Mouse (Mus musculus): ENCODE data around the gene Tst. TPM values are rescaled to one million over a fixed set of nuclear protein-coding genes. Genes with fewer than 3 reads are reported as not detected.

The Tst gene
- total RNA-seq (2023) = 0.92 TPM

GRCm38 (mm10) chr15:78405517-78406211 is at the start of gene Tst:
TSS of gene Tst (minus strand) at chr15:78405907.

GRCm38 (mm10) chr15:78428391-78429138 is 22.9 kb upstream of the Tst start, which contains the start of gene Kctd17:
TSS of gene Kctd17 (plus strand) at chr15:78428564.

GRCm38 (mm10) chr15:78406293-78406934 is 707 bp upstream of the Tst start, which contains the start of gene Mpst:
TSS of gene Mpst (plus strand) at chr15:78406416.

GRCm38 (mm10) chr15:78395478-78395962 is 10.2 kb downstream of the Tst start, which contains the start of gene Tex33:
TSS of gene Tex33 (minus strand) at chr15:78395912.

Other genes starting within 250 kb of the Tst start
- gene Ift27, start 231.8 kb downstream of the Tst start, total RNA-seq (2023) = 18.0 TPM
- gene Pvalb, start 199.5 kb downstream of the Tst start, total RNA-seq (2023) = not detected
- gene Ncf4, start 161.1 kb downstream of the Tst start, total RNA-seq (2023) = 41.6 TPM
- gene Csf2rb2, start 100.2 kb downstream of the Tst start, total RNA-seq (2023) = 0.98 TPM
- 4.1 TPM for gene Csf2rb, start 80.2 kb downstream of the Tst start, total RNA-seq (2023)
- not detected for gene Tex33, start 10.0 kb downstream of the Tst start, total RNA-seq (2023)
- 23.0 TPM for gene Mpst, start 509 bp upstream of the Tst start, total RNA-seq (2023)
- gene Kctd17, start 22.7 kb upstream of the Tst start, total RNA-seq (2023) = 10.8 TPM
- not detected for gene Tmprss6, start 62.7 kb upstream of the Tst start, total RNA-seq (2023)
- 59.7 TPM for gene Il2rb, start 89.4 kb upstream of the Tst start, total RNA-seq (2023)
- 0.47 TPM for gene C1qtnf6, start 125.5 kb upstream of the Tst start, total RNA-seq (2023)
- not detected for gene Sstr3, start 138.8 kb upstream of the Tst start, total RNA-seq (2023)
- 907 TPM for gene Rac2, start 166.9 kb upstream of the Tst start, total RNA-seq (2023)
- 146 TPM for gene Cyth4, start 191.1 kb upstream of the Tst start, total RNA-seq (2023)